Mouse (Mus musculus) CH12.LX (cell line): ENCODE results near the gene Avpr2.

ENCODE experiments used
- CTCF ChIP-seq, 2 experiments: IDR thresholded peaks in 1 of 2; conservative IDR thresholded peaks in 1 of 2; 2 replicates each; pipeline ENCODE4 v1.5.1; 2011 to 2012; ENCODE audit warnings: low read depth in 2 of 2, low read length in 2 of 2, improper control_type of control experiment in 1 of 2, inconsistent platforms in 1 of 2, mild to moderate bottlenecking in 1 of 2, moderate library complexity in 1 of 2
- NRF1 ChIP-seq: IDR thresholded peaks from 2 replicates; pipeline ENCODE4 v1.6.1; 2014; ENCODE audit warnings: low read depth, mild to moderate bottlenecking, inconsistent platforms, low read length, improper control_type of control experiment, moderate library complexity
- POLR2A ChIP-seq: IDR thresholded peaks from 2 replicates; pipeline ENCODE4 v1.6.1; 2011; ENCODE audit warnings: low read depth, mild to moderate bottlenecking, improper control_type of control experiment, low read length
- POLR2AphosphoS2 ChIP-seq: IDR thresholded peaks from 2 replicates; pipeline ENCODE4 v1.6.1; 2011; ENCODE audit warnings: low read depth, low read length, improper control_type of control experiment
- RAD21 ChIP-seq: IDR thresholded peaks from 2 replicates; pipeline ENCODE4 v1.6.1; 2011; ENCODE audit warnings: low read depth, mild to moderate bottlenecking, low read length, improper control_type of control experiment, moderate library complexity

DNA sequence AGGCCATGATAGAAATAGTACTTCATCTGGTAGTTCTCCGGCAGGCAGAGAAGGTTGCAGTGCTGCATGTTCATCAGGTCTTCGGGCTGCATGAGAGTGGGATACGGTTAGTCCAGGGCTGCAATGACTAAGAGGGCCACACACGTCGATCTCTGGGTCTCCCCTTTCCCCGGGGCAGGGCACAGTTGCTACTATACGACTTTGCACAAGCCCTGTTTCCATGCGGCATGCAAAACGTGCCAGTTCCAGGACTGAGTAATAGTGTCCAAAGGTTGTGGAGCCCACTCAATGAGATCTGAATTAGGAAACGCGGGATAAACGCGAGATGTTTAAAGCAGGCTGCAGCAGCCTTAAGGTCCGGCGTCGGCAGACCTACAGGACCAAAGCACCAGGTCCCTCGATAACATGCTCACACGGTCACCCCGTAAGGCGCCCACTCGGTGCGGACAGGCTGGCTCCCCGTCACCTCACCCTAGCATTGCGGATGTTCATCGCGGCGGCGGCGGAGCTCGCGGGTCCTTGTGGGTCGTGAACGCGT lies 29.5 kb downstream of the Avpr2 start:
- TF ChIP-seq CTCF (conservative IDR thresholded peaks at IDR 0.05 in 1 of 2, IDR thresholded peaks at IDR 0.05 in 1 of 2; ENCODE audit: low read depth in 2 of 2, low read length in 2 of 2) (no peak), POLR2A (no peak), POLR2AphosphoS2 (no peak), NRF1 (no peak), RAD21 (no peak)
